Mouse (Mus musculus): Measurements from ENCODE around the gene Phldb2. TPM values are rescaled to one million over a fixed set of nuclear protein-coding genes. Genes with fewer than 3 reads are reported as not detected.

Gene Phldb2
- polyA plus RNA-seq, 1 experiment from 2014 or later = 17.4 TPM

DNA sequence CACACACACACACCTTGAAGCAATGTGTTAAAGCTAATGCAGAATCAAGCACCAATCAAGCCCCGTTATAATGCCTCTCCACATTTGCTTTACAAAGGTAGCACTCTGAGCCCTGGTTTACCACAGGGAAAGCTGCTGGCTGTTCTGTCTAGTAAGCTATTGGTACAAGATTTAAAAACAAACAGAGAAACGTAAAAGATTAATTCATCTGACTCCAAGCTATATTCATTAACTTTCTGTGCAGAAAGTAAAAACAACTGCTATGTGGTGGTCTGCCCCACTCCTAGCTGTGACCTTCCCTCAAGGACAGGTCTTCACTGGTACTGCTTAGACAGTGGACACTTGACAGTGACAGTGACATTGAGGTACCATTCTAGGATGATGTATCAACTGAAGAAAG lies 69.2 kb downstream of the Phldb2 start:
- WGBS (ENCODE audit: insufficient replicate concordance) = 71% methylated on average over 2 of the region's 2 CpGs
- Histone ChIP-seq H3K4me2 (no peak overlapping the region), H3K4me1 (no peaks in the 10 kb centered on the region), H3K36me3 (no peaks in the 10 kb centered on the region), H3K9ac (no peak overlapping the region), H3K27ac (no peak overlapping the region), H3K9me3 (replicated peaks) (no peaks in the 10 kb centered on the region), H3K4me3 (no peak overlapping the region), H3K27me3 (replicated peaks) (no peaks in the 10 kb centered on the region)
- no peak for ATAC-seq

DNA sequence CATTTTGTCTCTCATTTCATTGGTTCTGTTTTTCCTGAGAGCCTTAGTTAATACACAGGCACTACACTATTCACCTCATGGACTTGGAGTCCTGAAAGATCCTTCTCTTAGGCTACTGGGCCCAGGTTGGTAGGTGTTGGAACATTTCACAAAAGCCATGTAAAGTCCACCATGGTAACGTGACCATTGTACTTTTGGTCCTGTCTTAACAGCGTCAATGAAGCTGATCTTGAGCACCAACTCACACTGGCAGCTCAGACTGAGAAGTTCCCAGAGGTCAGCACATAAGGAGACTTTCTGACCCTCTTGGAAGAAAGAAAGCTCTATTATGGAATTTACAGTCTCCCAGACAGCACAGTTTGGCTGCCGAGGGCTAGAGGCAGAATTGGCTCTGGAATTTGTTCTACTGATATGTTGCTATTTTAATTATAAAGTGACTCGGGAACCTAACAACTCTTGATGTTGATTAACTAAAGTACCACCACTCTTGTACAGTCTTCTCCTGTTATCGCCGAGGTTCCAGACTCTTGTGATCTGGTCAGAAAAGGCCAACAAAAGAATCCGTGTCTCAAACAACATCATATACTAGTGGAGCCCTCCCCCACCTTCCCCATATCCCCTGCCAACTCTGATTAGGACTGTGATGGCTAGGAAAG lies 72.1 kb downstream of the Phldb2 start:
- no peak overlapping the region for H3K27ac ChIP-seq
- no peak overlapping the region for H3K4me3 ChIP-seq
- H3K4me2 ChIP-seq = no peak overlapping the region
- no peaks in the 10 kb centered on the region for H3K36me3 ChIP-seq
- no peak for ATAC-seq
- no peaks in the 10 kb centered on the region for H3K9me3 ChIP-seq (replicated peaks)
- H3K27me3 ChIP-seq (replicated peaks) = no peaks in the 10 kb centered on the region
- no peak overlapping the region for H3K9ac ChIP-seq
- WGBS (ENCODE audit: insufficient replicate concordance) = 73% methylated on average over 7 of the region's 7 CpGs
- no peaks in the 10 kb centered on the region for H3K4me1 ChIP-seq

DNA sequence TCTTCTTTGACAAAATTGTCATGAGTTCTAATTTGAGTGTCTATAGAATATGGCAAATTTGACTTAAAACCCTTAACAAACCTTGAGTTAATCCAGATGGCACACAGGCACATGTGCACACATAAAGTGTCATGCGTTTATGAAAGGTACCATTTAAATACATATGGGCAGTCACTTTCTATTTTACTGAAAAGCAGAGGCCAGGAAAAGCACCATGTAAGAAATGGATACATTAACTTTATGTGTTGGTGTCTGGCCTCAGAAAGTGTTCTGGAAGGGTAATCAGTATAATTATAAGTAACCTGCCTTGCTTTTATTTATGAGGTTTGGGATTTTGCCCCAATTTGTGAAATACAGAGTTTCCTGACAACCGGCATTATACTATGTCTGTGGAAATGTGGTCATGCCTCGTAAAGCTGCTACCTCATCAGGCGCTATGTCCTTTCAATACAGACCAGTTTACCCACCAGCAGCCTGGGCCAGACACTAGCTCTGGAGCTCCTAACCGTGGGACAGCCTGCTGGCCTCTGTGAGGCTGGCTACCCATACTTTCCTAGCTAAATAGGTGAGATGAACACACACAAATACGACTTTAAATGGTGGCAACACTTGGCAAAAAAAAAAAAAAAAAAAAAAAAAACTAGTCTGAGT lies 73.2 kb downstream of the Phldb2 start:
- no peaks in the 10 kb centered on the region for H3K9me3 ChIP-seq (replicated peaks)
- WGBS (ENCODE audit: insufficient replicate concordance) = 71% methylated on average over 6 of the region's 6 CpGs
- H3K9ac ChIP-seq = no peak overlapping the region
- H3K4me2 ChIP-seq = no peak overlapping the region
- H3K4me1 ChIP-seq = no peaks in the 10 kb centered on the region
- ATAC-seq = no peak
- H3K4me3 ChIP-seq = no peak overlapping the region
- H3K36me3 ChIP-seq = no peaks in the 10 kb centered on the region
- no peak overlapping the region for H3K27ac ChIP-seq
- no peaks in the 10 kb centered on the region for H3K27me3 ChIP-seq (replicated peaks)

DNA sequence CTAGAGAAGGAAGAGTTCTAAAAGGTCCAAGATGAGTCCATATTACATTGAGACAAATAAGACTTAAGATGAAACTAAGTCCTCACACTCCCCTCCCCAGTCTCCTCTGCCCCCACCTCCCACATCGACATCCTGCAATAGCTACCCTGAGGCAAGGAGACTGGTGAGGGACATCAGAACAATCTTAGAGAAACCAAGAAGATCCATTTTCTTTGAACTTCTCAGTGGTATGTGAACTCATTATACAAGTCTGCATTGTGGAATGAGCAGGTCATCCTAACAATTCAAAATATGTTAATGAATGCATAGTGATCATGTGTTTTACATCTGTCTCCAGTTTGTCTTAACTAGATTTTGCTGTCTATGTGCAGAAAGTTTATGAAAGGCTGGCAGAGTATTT lies 75.7 kb downstream of the Phldb2 start:
- H3K4me1 ChIP-seq = no peaks in the 10 kb centered on the region
- H3K4me3 ChIP-seq = no peak overlapping the region
- no peak overlapping the region for H3K9ac ChIP-seq
- WGBS (ENCODE audit: insufficient replicate concordance) = 64% methylated on average over 1 of the region's 1 CpGs
- H3K4me2 ChIP-seq = no peak overlapping the region
- no peaks in the 10 kb centered on the region for H3K9me3 ChIP-seq (replicated peaks)
- no peak for ATAC-seq
- H3K36me3 ChIP-seq = no peaks in the 10 kb centered on the region
- no peak overlapping the region for H3K27ac ChIP-seq
- H3K27me3 ChIP-seq (replicated peaks) = no peaks in the 10 kb centered on the region

DNA sequence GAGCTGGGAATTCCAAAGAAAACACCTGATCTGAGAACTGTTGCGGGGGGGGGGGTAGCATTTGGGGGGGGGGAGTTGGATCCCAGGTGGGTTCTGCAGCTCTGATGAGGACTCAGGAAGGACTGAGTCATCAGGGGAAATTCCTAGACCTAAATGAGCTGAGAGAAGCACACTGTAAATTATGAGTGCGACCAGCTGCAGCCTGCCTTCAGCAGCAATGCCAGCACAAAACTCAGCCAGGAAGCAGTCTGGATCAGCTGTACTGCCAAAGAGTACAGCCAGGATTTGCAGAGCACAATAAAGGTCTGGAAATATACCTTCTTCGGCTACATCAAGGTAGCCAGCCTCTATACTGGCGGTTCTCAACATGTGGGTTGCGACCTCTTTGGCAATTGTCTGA lies 76.2 kb downstream of the Phldb2 start:
- Histone ChIP-seq H3K4me2 (no peak overlapping the region), H3K27ac (no peak overlapping the region), H3K36me3 (no peaks in the 10 kb centered on the region), H3K9me3 (replicated peaks) (no peaks in the 10 kb centered on the region), H3K4me1 (no peaks in the 10 kb centered on the region), H3K27me3 (replicated peaks) (no peaks in the 10 kb centered on the region), H3K4me3 (no peak overlapping the region), H3K9ac (no peak overlapping the region)
- no peak for ATAC-seq
- 57% methylated on average over 5 of the region's 5 CpGs for WGBS (ENCODE audit: insufficient replicate concordance)

DNA sequence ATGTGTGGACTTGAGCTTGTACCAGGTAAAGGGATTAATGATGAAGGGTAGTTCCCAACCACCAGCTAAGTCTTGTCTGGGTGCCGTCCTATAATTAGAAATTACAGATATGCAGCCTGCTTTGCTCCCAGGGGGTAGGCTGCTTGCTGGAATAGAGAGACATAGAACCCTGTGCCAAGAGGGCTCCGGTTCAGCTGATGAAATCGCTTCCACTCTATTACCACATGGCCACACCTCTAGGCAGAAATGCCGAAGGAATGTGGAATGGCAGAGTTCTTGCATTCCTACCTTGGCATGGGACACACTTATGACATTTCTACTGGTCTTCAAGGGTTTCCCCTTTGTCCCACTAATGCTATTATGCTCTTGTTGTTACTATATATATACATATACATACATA lies 80.0 kb downstream of the Phldb2 start:
- no peak overlapping the region for H3K4me3 ChIP-seq
- no peaks in the 10 kb centered on the region for H3K36me3 ChIP-seq
- H3K9me3 ChIP-seq (replicated peaks) = no peaks in the 10 kb centered on the region
- no peak overlapping the region for H3K4me2 ChIP-seq
- WGBS (ENCODE audit: insufficient replicate concordance) = 66% methylated on average over 4 of the region's 4 CpGs
- H3K4me1 ChIP-seq = no peaks in the 10 kb centered on the region
- no peaks in the 10 kb centered on the region for H3K27me3 ChIP-seq (replicated peaks)
- no peak overlapping the region for H3K9ac ChIP-seq
- H3K27ac ChIP-seq = no peak overlapping the region
- no peak for ATAC-seq

DNA sequence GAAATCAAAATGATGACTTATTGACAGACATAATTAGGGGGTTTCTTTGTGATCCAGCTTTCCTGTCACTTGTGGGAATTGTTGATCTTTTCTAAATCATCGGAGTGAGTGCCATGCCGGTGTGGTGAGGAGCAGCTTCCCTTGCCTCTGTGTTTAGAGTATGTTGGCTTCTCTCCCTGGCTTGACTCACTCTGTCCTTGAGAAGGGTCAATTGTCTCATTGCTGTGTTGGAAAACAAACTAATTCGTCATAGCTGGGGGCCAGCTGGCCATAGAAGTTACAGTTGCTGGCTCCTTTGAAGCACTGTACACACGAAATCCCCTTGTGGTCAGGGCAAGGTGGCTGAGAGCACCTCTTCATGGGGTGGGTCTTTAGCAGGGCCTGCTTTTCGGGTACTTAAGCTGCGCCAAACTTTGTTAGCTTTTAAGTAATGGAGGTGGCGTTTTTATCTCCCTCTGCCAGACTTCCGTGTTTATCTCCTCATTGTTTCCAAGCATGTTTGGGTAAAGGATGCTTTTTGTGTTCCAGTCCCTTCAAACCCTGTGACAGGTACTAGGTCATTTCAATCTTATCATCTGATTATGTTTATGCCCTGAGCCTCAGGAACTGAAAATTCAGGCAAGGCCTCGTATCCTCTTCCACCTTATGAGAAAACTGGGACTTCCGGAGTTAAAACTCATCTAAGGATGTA lies 82.0 kb downstream of the Phldb2 start:
- H3K4me3 ChIP-seq = no peak overlapping the region
- H3K36me3 ChIP-seq = no peaks in the 10 kb centered on the region
- no peaks in the 10 kb centered on the region for H3K4me1 ChIP-seq
- 39% methylated on average over 10 of the region's 10 CpGs for WGBS (ENCODE audit: insufficient replicate concordance)
- no peak for ATAC-seq
- H3K27me3 ChIP-seq (replicated peaks) = no peaks in the 10 kb centered on the region
- no peaks in the 10 kb centered on the region for H3K9me3 ChIP-seq (replicated peaks)
- no peak overlapping the region for H3K27ac ChIP-seq
- no peak overlapping the region for H3K4me2 ChIP-seq
- no peak overlapping the region for H3K9ac ChIP-seq

DNA sequence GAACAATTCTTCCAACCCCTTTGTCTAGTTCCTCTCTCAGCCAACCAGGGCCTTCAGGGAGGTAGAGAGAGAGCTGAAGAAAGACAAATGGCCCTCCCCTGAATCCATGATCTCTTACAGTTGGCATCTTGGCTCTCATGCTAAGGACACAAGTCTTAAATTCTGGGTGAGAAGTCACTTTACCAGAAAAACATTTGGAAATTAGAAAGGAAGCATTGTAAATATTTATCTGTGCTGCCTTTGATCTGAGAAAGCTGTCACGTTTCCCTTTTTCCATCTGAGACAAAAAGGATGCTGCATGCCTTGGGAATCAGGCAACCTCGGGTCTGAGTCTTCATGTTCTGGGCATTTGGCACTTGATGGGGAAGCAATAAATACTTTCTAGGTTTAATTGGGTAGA lies 82.7 kb downstream of the Phldb2 start:
- H3K27me3 ChIP-seq (replicated peaks) = no peaks in the 10 kb centered on the region
- no peak overlapping the region for H3K4me3 ChIP-seq
- H3K27ac ChIP-seq = no peak overlapping the region
- ATAC-seq = no peak
- no peak overlapping the region for H3K9ac ChIP-seq
- H3K4me2 ChIP-seq = no peak overlapping the region
- no peaks in the 10 kb centered on the region for H3K9me3 ChIP-seq (replicated peaks)
- no peaks in the 10 kb centered on the region for H3K4me1 ChIP-seq
- 43% methylated on average over 2 of the region's 2 CpGs for WGBS (ENCODE audit: insufficient replicate concordance)
- no peaks in the 10 kb centered on the region for H3K36me3 ChIP-seq

DNA sequence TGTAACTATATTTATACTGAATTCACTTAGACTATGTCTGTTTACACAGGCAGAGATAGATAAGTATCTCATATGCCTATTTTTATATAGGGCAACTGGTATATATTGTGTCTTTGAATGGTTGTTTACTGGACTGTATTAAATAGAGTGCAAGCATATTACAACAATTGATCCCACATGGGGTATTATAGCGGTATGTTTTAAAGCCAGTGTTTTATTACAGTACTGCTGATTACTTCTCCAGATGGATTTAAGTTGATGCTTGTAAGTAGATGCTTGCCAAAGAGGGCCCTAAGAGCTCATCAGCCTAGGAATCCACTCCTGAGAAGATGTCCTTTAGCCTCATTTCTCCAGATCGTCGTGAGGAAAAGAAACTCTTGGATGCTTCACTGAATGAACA lies 84.4 kb downstream of the Phldb2 start:
- Histone ChIP-seq H3K27ac (no peak overlapping the region), H3K9me3 (replicated peaks) (no peaks in the 10 kb centered on the region), H3K9ac (no peak overlapping the region), H3K4me1 (no peaks in the 10 kb centered on the region), H3K27me3 (replicated peaks) (no peaks in the 10 kb centered on the region), H3K4me3 (no peak overlapping the region), H3K36me3 (no peaks in the 10 kb centered on the region), H3K4me2 (no peak overlapping the region)
- 66% methylated on average over 3 of the region's 3 CpGs for WGBS (ENCODE audit: insufficient replicate concordance)
- ATAC-seq = no peak

DNA sequence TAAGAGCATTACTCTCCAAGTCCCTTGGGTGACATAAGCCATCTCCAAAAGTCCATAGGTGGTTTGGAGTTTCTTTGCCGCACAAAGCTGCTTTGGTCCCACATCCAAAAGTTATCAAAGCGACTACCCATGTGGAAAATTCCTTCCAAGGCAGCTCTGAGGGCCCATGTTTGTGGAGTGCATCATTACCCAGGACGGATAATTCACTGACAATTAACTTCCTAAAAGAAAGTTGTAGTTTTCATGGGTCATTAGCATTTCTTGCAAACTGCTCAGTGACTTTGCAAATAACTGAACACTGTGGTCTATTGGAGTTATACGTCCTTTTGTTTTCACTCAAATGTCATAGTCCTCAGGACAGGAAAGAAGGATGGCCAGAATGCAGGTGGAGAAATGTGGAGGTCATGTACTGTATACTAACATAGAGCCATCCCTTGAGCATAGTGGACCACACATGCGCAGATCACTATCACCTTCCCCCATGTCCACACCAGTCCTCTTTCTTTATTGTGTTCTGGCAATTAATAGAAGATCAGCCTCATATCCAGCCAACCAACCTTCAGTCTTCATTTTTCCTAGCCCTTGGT lies 96.0 kb downstream of the Phldb2 start:
- no peak overlapping the region for H3K4me3 ChIP-seq
- H3K4me1 ChIP-seq = no peaks in the 10 kb centered on the region
- no peaks in the 10 kb centered on the region for H3K36me3 ChIP-seq
- H3K27ac ChIP-seq = no peak overlapping the region
- no peak overlapping the region for H3K4me2 ChIP-seq
- H3K9ac ChIP-seq = no peak overlapping the region
- H3K27me3 ChIP-seq (replicated peaks) = no peaks in the 10 kb centered on the region
- H3K9me3 ChIP-seq (replicated peaks) = no peaks in the 10 kb centered on the region
- no peak for ATAC-seq
- 75% methylated on average over 5 of the region's 5 CpGs for WGBS (ENCODE audit: insufficient replicate concordance)

DNA sequence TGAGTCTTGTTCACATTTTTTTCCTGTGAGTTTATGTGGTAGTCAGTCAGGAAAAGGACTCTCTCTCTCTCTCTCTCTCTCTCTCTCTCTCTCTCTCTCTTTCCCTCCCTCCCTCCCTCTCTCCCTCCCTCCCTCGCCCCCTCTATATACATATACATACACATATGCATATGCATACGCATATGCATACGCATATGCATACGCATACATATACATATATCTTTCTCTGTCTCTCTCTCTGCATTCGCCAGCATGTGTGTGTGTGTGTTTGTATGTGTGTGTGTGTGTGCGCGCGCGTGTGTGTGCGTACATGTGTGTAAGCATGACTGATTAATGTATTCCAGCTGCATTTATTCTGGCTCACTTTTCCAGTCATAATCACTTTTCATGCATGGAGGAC lies 98.9 kb downstream of the Phldb2 start:
- Histone ChIP-seq H3K4me2 (no peak overlapping the region), H3K36me3 (no peaks in the 10 kb centered on the region), H3K9me3 (replicated peaks) (no peaks in the 10 kb centered on the region), H3K27ac (no peak overlapping the region), H3K4me1 (no peaks in the 10 kb centered on the region), H3K4me3 (no peak overlapping the region), H3K27me3 (replicated peaks) (no peaks in the 10 kb centered on the region), H3K9ac (no peak overlapping the region)
- WGBS (ENCODE audit: insufficient replicate concordance) = 70% methylated on average over 10 of the region's 10 CpGs
- ATAC-seq = no peak

DNA sequence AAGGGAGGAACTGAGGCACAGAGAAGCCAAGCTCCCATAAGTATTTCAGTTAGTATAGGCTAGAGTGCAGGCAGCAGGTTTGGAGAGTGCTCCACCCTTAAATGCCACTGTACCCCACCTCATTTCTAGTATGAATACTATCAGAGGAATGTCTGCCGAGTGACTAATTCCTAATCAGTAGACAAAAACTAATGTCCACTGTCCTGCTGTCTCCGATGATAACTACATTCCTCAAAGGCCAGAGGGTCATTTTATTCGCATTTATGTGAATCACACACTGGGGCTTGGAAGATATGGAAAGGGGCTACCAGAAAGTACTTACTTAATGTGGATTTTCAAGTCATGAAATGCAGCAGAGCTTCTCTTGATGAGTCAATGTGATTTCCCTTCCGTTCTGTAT lies 104.4 kb downstream of the Phldb2 start:
- 55% methylated on average over 4 of the region's 4 CpGs for WGBS (ENCODE audit: insufficient replicate concordance)
- no peak for ATAC-seq
- no peak overlapping the region for H3K27ac ChIP-seq

More for the DNA sequence above, 104.4 kb downstream of the Phldb2 start:
- Histone ChIP-seq H3K36me3 (no peaks in the 10 kb centered on the region), H3K9me3 (replicated peaks) (no peaks in the 10 kb centered on the region), H3K27me3 (replicated peaks) (peaks cover 22% of the 10 kb centered on the region), H3K4me2 (no peak overlapping the region), H3K9ac (no peak overlapping the region), H3K4me1 (no peaks in the 10 kb centered on the region), H3K4me3 (no peak overlapping the region)

All from liver, embryonic 12.5 days (tissue).